Mouse (Mus musculus): ENCODE results near the gene St6gal1.

The St6gal1 gene

DNA sequence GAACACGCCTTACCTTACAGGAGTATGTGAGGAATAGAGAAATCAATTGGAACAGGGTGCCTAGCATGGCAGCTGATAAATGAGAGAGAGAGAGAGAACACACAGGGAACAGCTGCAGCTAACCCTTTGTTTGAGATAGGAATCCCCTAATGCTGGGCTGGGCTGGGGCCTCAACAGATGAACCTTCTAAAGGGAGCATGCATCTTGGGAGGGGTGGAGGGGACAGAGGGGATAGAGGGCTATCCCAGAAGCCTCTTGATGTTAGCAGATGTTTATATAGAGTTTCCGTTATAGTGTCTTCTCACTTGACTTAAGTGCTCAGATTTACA lies 26.9 kb downstream of the St6gal1 start:
- no peak for DNase-seq

DNA sequence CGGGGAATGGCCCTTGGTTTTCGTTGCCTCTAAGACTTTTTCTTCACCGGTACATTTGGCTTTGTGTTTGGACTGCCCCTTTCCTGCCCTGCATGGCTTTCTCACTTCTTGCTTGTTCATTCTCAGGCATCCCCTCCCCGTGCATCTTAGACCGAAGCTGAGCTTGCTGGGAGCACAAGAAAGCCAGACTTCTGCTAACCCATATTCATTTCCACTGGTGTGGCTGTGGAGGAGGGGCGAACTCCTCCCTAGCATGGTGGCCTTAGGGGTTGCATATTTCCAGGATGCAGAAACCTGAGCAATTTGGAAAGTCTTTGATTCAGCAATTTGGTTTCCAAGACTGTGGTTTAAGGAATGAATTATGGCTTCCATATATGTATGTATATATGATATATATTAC lies 29.1 kb downstream of the St6gal1 start:
- DNase-seq = no peak

DNA sequence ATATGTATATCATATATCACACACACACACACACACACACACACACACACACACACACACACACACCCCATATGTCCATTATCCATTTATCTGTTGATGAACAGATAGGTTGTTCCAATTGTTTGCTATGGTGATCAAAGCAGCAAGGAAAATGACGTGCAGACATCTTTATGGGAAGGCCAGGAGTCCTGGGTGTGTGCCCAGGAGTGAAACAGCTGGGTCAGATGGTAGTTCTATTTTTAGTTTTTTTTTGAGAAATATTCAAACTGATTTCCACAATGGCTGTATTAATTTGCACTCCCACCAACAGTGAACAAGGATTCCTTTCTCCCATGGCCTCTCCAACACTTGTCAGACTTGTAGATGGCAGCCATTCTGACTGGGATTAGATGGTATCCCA lies 29.5 kb downstream of the St6gal1 start:
- DNase-seq = no peak

DNA sequence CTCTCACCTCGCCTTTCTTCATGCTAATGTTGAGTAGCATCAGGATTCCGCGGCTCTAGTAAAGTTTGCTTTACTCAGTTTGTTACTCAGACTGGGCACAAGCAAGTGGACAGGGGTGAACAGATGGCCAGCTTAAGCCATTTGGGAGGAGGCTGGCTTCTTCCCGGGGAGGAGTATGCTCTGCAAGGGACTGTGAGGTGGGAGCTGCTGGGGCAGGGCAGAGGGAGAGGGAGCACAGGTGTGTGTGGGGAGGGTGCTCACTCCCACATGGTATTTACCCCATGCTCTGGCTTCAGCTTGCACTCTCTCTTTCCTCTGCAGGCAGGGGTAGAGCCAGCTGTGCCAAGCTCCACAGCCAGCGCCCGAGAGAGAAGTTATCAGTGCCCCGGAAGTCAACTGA lies 32.1 kb downstream of the St6gal1 start:
- DNase-seq = peak in 1 of 2 experiments; percentile 38

GRCm38 (mm10) chr16:23258429-23258822 lies 33.9 kb downstream of the St6gal1 start:
- no peak for DNase-seq

- DNase-seq = no peak
These were observed 34.4 kb downstream of the St6gal1 start for GRCm38 (mm10) chr16:23258823-23259457.

- DNase-seq = no peak
These were observed 35.0 kb downstream of the St6gal1 start for GRCm38 (mm10) chr16:23259580-23259979.

- peak in 1 of 2 experiments; percentile 49 for DNase-seq
These were observed 37.7 kb downstream of the St6gal1 start for GRCm38 (mm10) chr16:23262131-23262768.

GRCm38 (mm10) chr16:23262846-23263245 lies 38.3 kb downstream of the St6gal1 start:
- DNase-seq = no peak

DNA sequence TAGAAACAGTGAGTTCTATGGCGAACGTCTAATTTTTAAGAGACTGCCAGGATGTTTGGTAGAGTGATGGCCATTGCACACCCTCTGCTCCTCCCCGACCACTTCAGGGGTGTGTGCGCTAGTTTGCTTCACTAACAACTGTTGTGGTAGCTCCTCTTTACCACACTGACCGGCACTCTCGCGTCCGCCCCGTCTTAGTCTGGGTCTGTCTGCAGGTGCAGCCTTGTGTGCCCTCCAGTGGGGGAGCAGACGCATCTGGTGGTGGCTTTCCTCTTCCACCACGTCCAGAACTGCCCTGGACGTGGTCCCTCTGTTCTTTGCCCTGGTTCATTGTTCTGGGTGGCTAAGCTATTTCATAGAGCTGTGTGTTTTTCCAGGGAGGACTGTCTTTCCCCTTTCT lies 40.5 kb downstream of the St6gal1 start:
- DNase-seq = no peak

GRCm38 (mm10) chr16:23265481-23265880 lies 40.9 kb downstream of the St6gal1 start:
- DNase-seq = no peak

GRCm38 (mm10) chr16:23266293-23266692 lies 41.8 kb downstream of the St6gal1 start:
- DNase-seq = no peak

GRCm38 (mm10) chr16:23266896-23267295 lies 42.4 kb downstream of the St6gal1 start:
- DNase-seq = no peak

DNA sequence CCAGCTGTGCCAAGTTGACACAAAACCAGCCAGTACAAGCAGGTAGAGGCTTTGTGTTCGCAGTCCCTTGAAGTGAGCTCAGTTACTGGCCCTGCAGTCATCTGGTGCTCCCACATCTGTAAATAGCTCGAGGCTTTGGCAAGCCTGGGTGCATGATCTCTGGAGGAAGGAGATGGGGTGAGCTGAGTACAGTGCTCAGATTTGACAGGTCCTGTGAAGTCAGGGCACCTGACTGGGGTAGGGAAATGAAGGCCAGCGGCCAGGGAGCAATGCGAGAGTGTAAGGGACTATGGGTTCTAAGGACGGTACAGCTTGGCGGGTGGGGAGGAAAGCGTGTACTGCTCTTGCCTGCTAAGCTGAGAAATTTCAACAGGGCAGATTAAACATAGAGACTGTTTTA lies 43.7 kb downstream of the St6gal1 start:
- no peak for DNase-seq

DNA sequence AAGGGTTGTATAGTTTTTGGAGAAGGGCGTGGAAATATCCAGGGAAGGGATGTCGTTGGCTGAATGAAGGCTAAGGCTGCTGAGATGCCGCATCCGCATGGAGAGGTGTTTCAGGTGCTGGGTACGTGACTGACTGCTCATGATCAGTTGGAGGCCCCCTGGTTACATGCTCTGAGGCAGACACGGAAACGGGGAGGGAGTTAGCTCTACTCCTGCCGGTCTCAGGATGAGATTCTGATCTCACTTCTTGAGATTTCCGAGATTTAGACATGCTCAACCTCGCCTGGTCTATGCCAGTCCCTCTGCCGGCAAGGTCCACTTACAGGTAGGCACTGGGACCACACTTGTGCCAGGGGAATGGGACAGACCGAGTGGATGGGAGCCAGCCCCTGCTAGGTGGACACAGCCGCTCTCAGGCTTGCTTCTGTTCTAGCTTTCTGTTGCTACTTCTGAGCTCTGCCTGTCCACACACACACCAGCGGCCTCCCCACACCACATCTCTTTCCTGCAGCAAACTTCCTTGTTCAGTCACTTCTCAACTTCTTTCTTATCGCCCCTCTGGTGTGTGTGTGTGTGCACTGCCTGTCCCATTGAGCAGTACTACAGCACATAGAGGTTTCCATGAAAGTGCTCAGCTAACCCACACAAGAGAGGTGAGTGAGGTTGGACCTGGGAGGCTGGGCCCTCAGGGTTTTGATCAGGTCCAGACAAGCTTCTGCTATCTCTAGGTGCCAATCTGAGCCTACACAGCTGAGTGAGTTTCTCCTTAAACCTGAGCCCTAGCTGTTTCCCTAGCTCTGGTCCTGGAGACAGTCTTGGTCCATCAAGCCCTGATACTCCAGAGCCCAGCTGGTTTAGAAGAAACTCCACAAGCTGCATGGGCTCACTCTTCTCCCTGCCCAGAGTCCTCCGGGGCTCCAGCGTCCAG lies 44.8 kb downstream of the St6gal1 start:
- DNase-seq = peak in 1 of 2 experiments; percentile 16

GRCm38 (mm10) chr16:23269984-23270912 lies 45.7 kb downstream of the St6gal1 start:
- peak in 1 of 2 experiments; percentile 41 for DNase-seq

DNA sequence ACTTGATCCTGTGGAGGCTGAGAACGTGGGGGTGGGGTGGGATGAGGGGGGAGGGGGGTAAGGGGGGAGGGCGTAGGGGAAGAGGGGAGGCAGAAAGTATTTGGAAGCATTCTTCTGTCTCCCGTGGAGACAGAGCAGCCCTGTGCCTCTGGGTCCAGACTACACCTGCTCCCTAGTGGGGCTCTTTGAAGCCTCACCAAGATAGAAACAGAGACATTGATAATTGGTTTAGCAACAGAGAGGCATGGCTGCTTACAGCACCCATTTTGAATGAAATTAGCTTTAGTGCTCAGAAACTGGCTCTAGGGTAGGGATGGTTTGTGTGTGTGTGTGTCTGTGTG lies 46.3 kb downstream of the St6gal1 start:
- no peak for DNase-seq

GRCm38 (mm10) chr16:23271746-23272520 lies 47.4 kb downstream of the St6gal1 start:
- no peak for DNase-seq

DNA sequence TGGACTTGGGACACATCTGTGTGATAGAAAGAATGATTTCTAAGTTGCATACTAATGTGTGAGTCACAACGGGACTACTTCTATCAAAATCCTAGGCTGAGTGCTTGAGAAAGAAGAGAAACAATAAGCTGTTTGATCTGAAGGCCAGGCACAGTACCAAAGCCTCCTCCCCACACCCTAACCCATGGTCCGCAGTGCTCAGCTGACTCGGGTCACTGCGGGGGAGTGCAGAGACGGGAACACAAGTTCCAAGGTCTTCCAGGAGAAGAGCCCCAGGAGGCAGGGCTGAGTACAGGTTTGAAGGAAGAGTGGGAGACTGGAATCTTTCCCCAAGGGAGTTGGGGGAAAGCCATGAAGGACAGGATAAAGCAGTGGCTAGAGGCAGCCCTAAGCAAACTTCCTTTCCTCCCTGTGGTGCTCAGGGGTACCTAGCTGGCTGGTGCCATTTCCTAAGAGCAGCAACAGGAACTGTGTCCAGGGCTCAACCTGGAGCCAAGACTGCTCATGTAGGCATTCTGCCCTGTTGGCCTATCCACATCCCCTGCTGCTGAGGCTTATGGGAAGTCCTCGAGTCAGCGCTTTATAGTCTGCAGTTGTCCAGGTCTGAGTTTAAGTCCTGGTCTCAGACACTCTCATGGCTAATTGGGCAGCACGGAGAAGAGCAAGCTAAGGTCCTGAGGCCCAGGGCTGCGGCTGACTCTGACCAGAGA lies 48.1 kb downstream of the St6gal1 start:
- DNase-seq = no peak

- no peak for DNase-seq
These were observed 49.5 kb downstream of the St6gal1 start for GRCm38 (mm10) chr16:23274005-23274404.

DNA sequence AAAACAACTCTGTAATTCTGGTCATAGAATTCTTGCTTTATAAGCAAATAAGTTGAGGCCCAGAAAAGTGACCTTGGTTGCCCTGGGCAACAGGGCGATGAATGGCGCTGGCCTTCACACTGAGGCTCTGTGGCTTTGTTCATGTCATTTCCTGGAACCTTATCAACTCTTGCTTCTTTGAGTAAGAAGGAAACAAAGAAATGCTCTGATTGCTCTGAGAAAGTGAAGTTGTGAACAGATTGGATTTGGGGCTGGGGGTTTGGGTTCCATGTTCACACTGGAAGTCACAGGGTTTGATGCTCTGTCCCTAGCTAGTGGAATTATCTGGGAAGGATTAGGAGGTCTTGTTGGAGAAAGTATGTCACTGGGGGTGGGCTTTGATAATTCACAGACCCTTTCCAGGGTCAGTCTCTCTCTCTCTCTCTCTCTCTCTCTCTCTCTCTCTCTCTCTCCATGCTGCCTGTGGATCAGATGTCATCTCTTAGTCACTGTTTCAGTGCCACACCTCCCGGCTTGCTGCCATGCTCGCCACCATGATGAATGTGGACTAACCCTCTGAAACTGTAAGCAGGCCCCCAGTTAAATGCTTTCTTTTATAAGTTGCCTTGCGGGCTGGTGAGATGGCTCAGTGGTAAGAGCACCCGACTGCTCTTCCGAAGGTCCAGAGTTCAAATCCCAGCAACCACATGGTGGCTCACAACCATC lies 50.2 kb downstream of the St6gal1 start:
- DNase-seq = no peak

Measured in thymus, postnatal 36 days (tissue).